Mouse (Mus musculus) spleen, postnatal 4 days (tissue): ENCODE results near the gene Pitx1.

Experiments
- DNase-seq, 2 experiments: peaks; one replicate each; pipeline ENCODE4 v3.0.0; 2022; ENCODE audit warnings: low spot score in 2 of 2

Pitx1 gene

DNA sequence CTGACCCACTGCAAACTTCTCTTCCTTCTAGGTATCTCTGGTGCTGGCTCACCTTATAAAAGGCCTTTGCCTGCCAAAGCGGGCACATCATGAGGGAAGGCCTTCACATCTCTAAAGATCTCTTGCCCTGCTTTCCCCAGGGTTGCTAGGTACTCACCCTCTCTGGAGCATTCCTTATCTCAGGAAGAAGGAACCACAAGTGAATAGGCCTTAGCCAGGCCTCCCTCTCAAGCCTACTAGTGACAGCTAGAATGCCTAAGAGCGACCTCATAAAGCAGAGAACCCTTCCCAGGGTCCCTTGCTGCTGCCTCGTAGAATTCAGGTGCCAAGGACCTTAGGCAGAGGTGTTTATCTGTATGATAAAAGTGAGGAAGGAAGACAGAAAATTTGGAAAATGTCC, 51.7 kb downstream of the Pitx1 start, which contains the start of gene Catsper3:
Gene Catsper3 (plus strand): TSS at position 301 of the 400 bp plus-strand sequence.
- DNase-seq = no peak

GRCm38 (mm10) chr13:55775056-55775455, 60.9 kb downstream of the Pitx1 start:
- DNase-seq = no peak
